Mouse (Mus musculus): ENCODE results near the gene Ccser2. TPM values are rescaled to one million over a fixed set of nuclear protein-coding genes. Genes with fewer than 3 reads are reported as not detected.
"Not testable (repeated sequence)": the region's sequence is repeated elsewhere in the genome, so short reads cannot be mapped to it uniquely, and the experiment has no call there.

Gene Ccser2
- 86.9 and 87.9 TPM in 2 replicates for polyA plus RNA-seq (2015; fragmentation: Nextera tagmentation; extraction: Ambion mirVana)

- peak within 1 kb of the TSS; percentile 52 for H3K4me2 ChIP-seq (replicated peaks)
- ATAC-seq (replicated peaks): peak; percentile 100
- H3K9ac ChIP-seq (replicated peaks): peak within 1 kb of the TSS; percentile 89
- H3K27ac ChIP-seq (replicated peaks): peak within 1 kb of the TSS; percentile 87
- H3K4me1 ChIP-seq: peaks cover 25% of the 10 kb centered on the region
- peak within 1 kb of the TSS; percentile 91 for H3K4me3 ChIP-seq
- H3K36me3 ChIP-seq: no peaks in the 10 kb centered on the region
- no peaks in the 10 kb centered on the region for H3K9me3 ChIP-seq
- WGBS: 2% methylated on average over 38 of the region's 39 CpGs
- H3K27me3 ChIP-seq: no peaks in the 10 kb centered on the region
Observed at GRCm38 (mm10) chr14:36968628-36969147, at the start of gene Ccser2. Gene Ccser2 (minus strand): TSS chr14:36968777.

GRCm38 (mm10) chr14:37015894-37016293 is 47.3 kb upstream of the Ccser2 start:
- WGBS: 39% methylated on average over 5 of the region's 5 CpGs
- no peak for ATAC-seq (replicated peaks)
- H3K9ac ChIP-seq (replicated peaks): no peak overlapping the region
- no peaks in the 10 kb centered on the region for H3K27me3 ChIP-seq
- no peak overlapping the region for H3K4me2 ChIP-seq (replicated peaks)
- no peaks in the 10 kb centered on the region for H3K9me3 ChIP-seq
- no peaks in the 10 kb centered on the region for H3K4me1 ChIP-seq
- no peak overlapping the region for H3K27ac ChIP-seq (replicated peaks)
- no peak overlapping the region for H3K4me3 ChIP-seq
- no peaks in the 10 kb centered on the region for H3K36me3 ChIP-seq

GRCm38 (mm10) chr14:37013644-37014043 is 45.1 kb upstream of the Ccser2 start:
- H3K27me3 ChIP-seq: no peaks in the 10 kb centered on the region
- H3K9me3 ChIP-seq: no peaks in the 10 kb centered on the region
- no peak for ATAC-seq (replicated peaks)
- no peak overlapping the region for H3K9ac ChIP-seq (replicated peaks)
- no peaks in the 10 kb centered on the region for H3K4me1 ChIP-seq
- H3K4me2 ChIP-seq (replicated peaks): no peak overlapping the region
- no peaks in the 10 kb centered on the region for H3K36me3 ChIP-seq
- H3K27ac ChIP-seq (replicated peaks): no peak overlapping the region
- WGBS: 36% methylated on average over 3 of the region's 3 CpGs
- H3K4me3 ChIP-seq: no peak overlapping the region

- H3K4me1 ChIP-seq: peaks cover 14% of the 10 kb centered on the region
- no peak for ATAC-seq (replicated peaks)
- no peak overlapping the region for H3K27ac ChIP-seq (replicated peaks)
- WGBS: 84% methylated on average over 2 of the region's 2 CpGs
- no peaks in the 10 kb centered on the region for H3K27me3 ChIP-seq
- no peaks in the 10 kb centered on the region for H3K9me3 ChIP-seq
- no peak overlapping the region for H3K4me3 ChIP-seq
- H3K4me2 ChIP-seq (replicated peaks): no peak overlapping the region
- H3K36me3 ChIP-seq: no peaks in the 10 kb centered on the region
- no peak overlapping the region for H3K9ac ChIP-seq (replicated peaks)
Observed at GRCm38 (mm10) chr14:37009686-37010085, 41.1 kb upstream of the Ccser2 start.

GRCm38 (mm10) chr14:37006489-37006888 is 37.9 kb upstream of the Ccser2 start:
- H3K4me2 ChIP-seq (replicated peaks): no peak overlapping the region
- H3K4me3 ChIP-seq: no peak overlapping the region
- 50% methylated on average over 8 of the region's 8 CpGs for WGBS
- H3K36me3 ChIP-seq: no peaks in the 10 kb centered on the region
- no peaks in the 10 kb centered on the region for H3K9me3 ChIP-seq
- no peak overlapping the region for H3K9ac ChIP-seq (replicated peaks)
- H3K4me1 ChIP-seq: peaks cover 14% of the 10 kb centered on the region
- no peak overlapping the region for H3K27ac ChIP-seq (replicated peaks)
- ATAC-seq (replicated peaks): no peak
- H3K27me3 ChIP-seq: no peaks in the 10 kb centered on the region

GRCm38 (mm10) chr14:37005865-37006264 is 37.3 kb upstream of the Ccser2 start:
- H3K4me3 ChIP-seq: no peak overlapping the region
- H3K9ac ChIP-seq (replicated peaks): no peak overlapping the region
- 25% methylated on average over 3 of the region's 3 CpGs for WGBS
- no peaks in the 10 kb centered on the region for H3K9me3 ChIP-seq
- H3K36me3 ChIP-seq: no peaks in the 10 kb centered on the region
- H3K4me2 ChIP-seq (replicated peaks): no peak overlapping the region
- ATAC-seq (replicated peaks): 0 out of 2 replicates have a peak, but pooled peaks have one; percentile 26
- no peaks in the 10 kb centered on the region for H3K27me3 ChIP-seq
- H3K4me1 ChIP-seq: peaks cover 14% of the 10 kb centered on the region
- H3K27ac ChIP-seq (replicated peaks): no peak overlapping the region

- no peak for ATAC-seq (replicated peaks)
- Histone ChIP-seq H3K4me2 (replicated peaks) (no peak overlapping the region), H3K9ac (replicated peaks) (no peak overlapping the region), H3K4me1 (peaks cover 14% of the 10 kb centered on the region), H3K27me3 (no peaks in the 10 kb centered on the region), H3K36me3 (no peaks in the 10 kb centered on the region), H3K4me3 (no peak overlapping the region), H3K9me3 (no peaks in the 10 kb centered on the region), H3K27ac (replicated peaks) (no peak overlapping the region)
- WGBS: 79% methylated on average over 8 of the region's 8 CpGs
Observed at GRCm38 (mm10) chr14:37003431-37004095, 35.0 kb upstream of the Ccser2 start.

- whole genome bisulfite sequencing: 33% methylated on average over 2 of the region's 2 CpGs
- ATAC-seq (replicated peaks): no peak
- H3K27ac ChIP-seq (replicated peaks): no peak overlapping the region
- peaks cover 14% of the 10 kb centered on the region for H3K4me1 ChIP-seq
- H3K9me3 ChIP-seq: no peaks in the 10 kb centered on the region
- no peaks in the 10 kb centered on the region for H3K36me3 ChIP-seq
- no peak overlapping the region for H3K4me2 ChIP-seq (replicated peaks)
- no peaks in the 10 kb centered on the region for H3K27me3 ChIP-seq
- H3K9ac ChIP-seq (replicated peaks): no peak overlapping the region
- H3K4me3 ChIP-seq: no peak overlapping the region
Observed at GRCm38 (mm10) chr14:37002852-37003251, 34.3 kb upstream of the Ccser2 start.

- not testable (repeated sequence) for H3K9me3 ChIP-seq; H3K4me3 ChIP-seq; H3K9ac ChIP-seq (replicated peaks); H3K27me3 ChIP-seq; H3K36me3 ChIP-seq; ATAC-seq (replicated peaks); H3K27ac ChIP-seq (replicated peaks); H3K4me2 ChIP-seq (replicated peaks); H3K4me1 ChIP-seq
- 82% methylated on average over 6 of the region's 6 CpGs for WGBS
Observed at GRCm38 (mm10) chr14:37000780-37001179, 32.2 kb upstream of the Ccser2 start.

- H3K27me3 ChIP-seq: no peaks in the 10 kb centered on the region
- no peak overlapping the region for H3K9ac ChIP-seq (replicated peaks)
- H3K4me3 ChIP-seq: no peak overlapping the region
- H3K4me1 ChIP-seq: no peaks in the 10 kb centered on the region
- H3K27ac ChIP-seq (replicated peaks): no peak overlapping the region
- ATAC-seq (replicated peaks): no peak
- H3K9me3 ChIP-seq: no peaks in the 10 kb centered on the region
- H3K4me2 ChIP-seq (replicated peaks): no peak overlapping the region
- no peaks in the 10 kb centered on the region for H3K36me3 ChIP-seq
Observed at GRCm38 (mm10) chr14:36989784-36990183, 21.2 kb upstream of the Ccser2 start.

GRCm38 (mm10) chr14:36985693-36986092 is 17.1 kb upstream of the Ccser2 start:
- ATAC-seq (replicated peaks): no peak
- Histone ChIP-seq H3K36me3 (no peaks in the 10 kb centered on the region), H3K4me3 (no peak overlapping the region), H3K4me2 (replicated peaks) (no peak overlapping the region), H3K9ac (replicated peaks) (no peak overlapping the region), H3K4me1 (no peaks in the 10 kb centered on the region), H3K9me3 (no peaks in the 10 kb centered on the region), H3K27me3 (no peaks in the 10 kb centered on the region), H3K27ac (replicated peaks) (no peak overlapping the region)
- 91% methylated on average over 3 of the region's 3 CpGs for WGBS

GRCm38 (mm10) chr14:36975019-36975418 is 6.4 kb upstream of the Ccser2 start:
- ATAC-seq (replicated peaks): no peak
- no peaks in the 10 kb centered on the region for H3K27me3 ChIP-seq
- 92% methylated on average over 3 of the region's 3 CpGs for WGBS

GRCm38 (mm10) chr14:36971211-36971610 is 2.6 kb upstream of the Ccser2 start:
- no peaks in the 10 kb centered on the region for H3K36me3 ChIP-seq
- no peak overlapping the region for H3K9ac ChIP-seq (replicated peaks)
- no peak overlapping the region for H3K4me2 ChIP-seq (replicated peaks)
- no peaks in the 10 kb centered on the region for H3K27me3 ChIP-seq
- peaks cover 14% of the 10 kb centered on the region for H3K4me1 ChIP-seq
- 87% methylated on average over 4 of the region's 4 CpGs for WGBS
- H3K4me3 ChIP-seq: no peak overlapping the region
- H3K27ac ChIP-seq (replicated peaks): no peak overlapping the region
- H3K9me3 ChIP-seq: no peaks in the 10 kb centered on the region
- no peak for ATAC-seq (replicated peaks)

More at GRCm38 (mm10) chr14:36975019-36975418, 6.4 kb upstream of the Ccser2 start:
- no peak overlapping the region for H3K4me2 ChIP-seq (replicated peaks)
- no peak overlapping the region for H3K27ac ChIP-seq (replicated peaks)
- no peak overlapping the region for H3K9ac ChIP-seq (replicated peaks)
- H3K36me3 ChIP-seq: no peaks in the 10 kb centered on the region
- no peak overlapping the region for H3K4me3 ChIP-seq
- no peaks in the 10 kb centered on the region for H3K4me1 ChIP-seq
- H3K9me3 ChIP-seq: no peaks in the 10 kb centered on the region

Data from forebrain, embryonic 15.5 days (tissue).